Comparison of ENCODE assay signal across 8 mouse cellular contexts in the genomic region with DNA sequence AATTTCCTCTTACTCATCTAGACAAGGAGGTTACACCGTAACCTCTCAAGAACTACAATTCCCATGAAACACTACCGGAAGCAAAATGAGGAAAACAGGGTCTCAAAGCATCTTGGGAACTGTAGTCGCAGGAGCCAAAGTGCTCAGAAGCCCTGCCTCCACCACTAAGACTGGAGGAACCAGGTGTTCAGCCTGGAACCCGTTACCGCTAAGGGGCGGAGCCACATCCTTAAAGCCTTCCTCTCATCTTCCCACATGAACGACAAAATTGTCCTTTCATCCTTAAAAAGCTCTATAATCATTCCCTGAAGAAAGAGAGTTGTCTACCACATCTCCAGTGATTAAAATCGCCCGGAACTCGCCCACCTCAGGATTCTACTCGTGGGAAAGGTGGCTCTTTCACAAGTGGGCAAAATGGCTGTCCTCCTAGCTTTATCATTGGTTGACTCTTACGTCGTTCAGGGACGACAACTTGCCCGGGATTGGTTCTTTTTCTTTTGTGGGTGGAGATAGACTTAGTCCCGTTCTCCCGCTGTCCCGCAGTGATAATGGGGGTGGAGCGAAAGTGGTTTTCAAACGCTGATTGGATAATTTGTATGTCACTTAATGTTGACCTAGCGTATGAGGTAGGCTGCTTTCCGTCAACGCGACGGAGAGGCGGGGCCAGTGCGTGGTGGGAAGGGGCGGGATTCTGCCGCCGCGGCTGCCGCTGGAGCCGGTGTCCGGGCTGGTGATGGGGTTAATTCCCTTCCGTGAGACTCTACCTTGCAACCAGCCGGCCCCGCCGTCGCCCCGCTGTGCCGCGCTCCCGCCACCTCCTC. TPM values are rescaled to one million over a fixed set of nuclear protein-coding genes. Genes with fewer than 3 reads are reported as not detected.
DNase-seq lines count a peak whose midpoint lies in the region; ATAC-seq and TF ChIP-seq lines count a peak whose summit lies in the region.

A gene (minus strand): TSS at position 407 of the 821 bp plus-strand sequence.
A gene (plus strand): TSS at position 661 of the 821 bp plus-strand sequence.

- TF ChIP-seq POLR2A in olfactory bulb, adult 2 months (IDR thresholded peaks at IDR 0.05; ENCODE audit: insufficient read depth, low read depth, low read length): peak; percentile 47; the same call in 1 of the 2 replicates
- peak; percentile 57 for TF ChIP-seq POLR2A in thymus, adult 2 months (IDR thresholded peaks at IDR 0.05; ENCODE audit: control insufficient read depth, extremely low read depth, insufficient read depth, low read length, poor library complexity)

- TF ChIP-seq CTCF in G1E (IDR thresholded peaks at IDR 0.05; ENCODE audit: low read depth, low read length): no peak
- no peak for TF ChIP-seq CTCF in layer of hippocampus, adult 2 months (conservative IDR thresholded peaks at IDR 0.05)
- TF ChIP-seq CTCF in lung, embryonic 14.5 days (IDR thresholded peaks at IDR 0.05; ENCODE audit: low read depth): no peak
- TF ChIP-seq CTCF in olfactory bulb, adult 2 months (IDR thresholded peaks at IDR 0.05; ENCODE audit: insufficient read depth, low read depth, low read length): no peak
- TF ChIP-seq CTCF in thymus, adult 2 months (IDR thresholded peaks at IDR 0.05; ENCODE audit: borderline replicate concordance, control insufficient read depth, extremely low read depth, insufficient read depth, low read length, poor library complexity): peak; percentile 42; the same call in 1 of the 2 replicates

- H3K27me3 ChIP-seq in G1E (ENCODE audit: insufficient read depth, low read length): no peaks in the 10 kb centered on the region
- no peaks in the 10 kb centered on the region for H3K27me3 ChIP-seq in forebrain, embryonic 16.5 days (replicated peaks; ENCODE audit: control insufficient read depth, insufficient read depth, low read length)
- H3K27me3 ChIP-seq in lung, embryonic 14.5 days (ENCODE audit: insufficient read depth, low read length): no peaks in the 10 kb centered on the region
- no peaks in the 10 kb centered on the region for H3K27me3 ChIP-seq in thymus, adult 2 months (ENCODE audit: control insufficient read depth, insufficient read depth, low read length)

- peaks cover 17% of the 10 kb centered on the region for H3K36me3 ChIP-seq in G1E (replicated peaks)
- no peaks in the 10 kb centered on the region for H3K36me3 ChIP-seq in forebrain, embryonic 16.5 days (ENCODE audit: control insufficient read depth, insufficient read depth)
- no peaks in the 10 kb centered on the region for H3K36me3 ChIP-seq in lung, embryonic 14.5 days (ENCODE audit: insufficient read depth)
- H3K36me3 ChIP-seq in thymus, adult 2 months (ENCODE audit: control insufficient read depth, insufficient read depth, low read length): no peaks in the 10 kb centered on the region

- H3K9me3 ChIP-seq in G1E (replicated peaks): no peaks in the 10 kb centered on the region
- no peaks in the 10 kb centered on the region for H3K9me3 ChIP-seq in forebrain, embryonic 16.5 days (ENCODE audit: control insufficient read depth, low read length)
- no peaks in the 10 kb centered on the region for H3K9me3 ChIP-seq in lung, embryonic 14.5 days (ENCODE audit: low read depth, low read length)

- H3K4me3 ChIP-seq in G1E (ENCODE audit: low read depth, low read length): peak within 1 kb of the TSS; percentile 86
- H3K4me3 ChIP-seq in forebrain, embryonic 16.5 days (replicated peaks; ENCODE audit: low read length): peak within 1 kb of the TSS; percentile 94
- peak within 1 kb of the TSS; percentile 86 for H3K4me3 ChIP-seq in layer of hippocampus, adult 2 months
- peak within 1 kb of the TSS; percentile 88 for H3K4me3 ChIP-seq in lung, embryonic 14.5 days (ENCODE audit: low read depth, low read length)
- peak within 1 kb of the TSS; percentile 66 for H3K4me3 ChIP-seq in olfactory bulb, adult 2 months (ENCODE audit: insufficient read depth, low read depth, low read length)
- H3K4me3 ChIP-seq in thymus, adult 2 months (ENCODE audit: control insufficient read depth, insufficient read depth, low read length): peak within 1 kb of the TSS; percentile 84

- peak within 1 kb of the TSS; percentile 79 for H3K4me2 ChIP-seq in forebrain, embryonic 16.5 days (ENCODE audit: low read length)
- H3K4me2 ChIP-seq in lung, embryonic 14.5 days: peak within 1 kb of the TSS; percentile 73

- intact Hi-C loops in heart, postnatal 36 days (cut with DNase I): loop anchor here (5.0 kb wide), 1 partner anchor 139 kb away; a partner anchor contains a TSS

- WGBS in forebrain, embryonic 16.5 days: under 1% methylated on average over 43 of the region's 43 CpGs
- under 1% methylated on average over 43 of the region's 43 CpGs for WGBS in lung, embryonic 14.5 days
- WGBS in olfactory bulb, adult 2 months: under 1% methylated on average over 43 of the region's 43 CpGs
- WGBS in thymus, adult 2 months: under 1% methylated on average over 43 of the region's 43 CpGs

- peak within 1 kb of the TSS; percentile 94 for H3K9ac ChIP-seq in forebrain, embryonic 16.5 days (replicated peaks; ENCODE audit: low read depth, low read length)
- H3K9ac ChIP-seq in lung, embryonic 14.5 days: peak within 1 kb of the TSS; percentile 82

- peak; percentile 89 for ATAC-seq in G1E (ENCODE audit: extremely low read depth, insufficient number of reproducible peaks, low FRiP score, poor library complexity, severe bottlenecking)
- peak; percentile 95 for ATAC-seq in forebrain, embryonic 16.5 days
- peak; percentile 94 for ATAC-seq in lung, embryonic 14.5 days (ENCODE audit: insufficient read depth)

- H3K4me1 ChIP-seq in G1E (ENCODE audit: insufficient read depth, low read depth, low read length): peaks cover 46% of the 10 kb centered on the region
- peaks cover 12% of the 10 kb centered on the region for H3K4me1 ChIP-seq in forebrain, embryonic 16.5 days (replicated peaks; ENCODE audit: control insufficient read depth, insufficient read depth, low read length)
- no peaks in the 10 kb centered on the region for H3K4me1 ChIP-seq in lung, embryonic 14.5 days (ENCODE audit: insufficient read depth)
- H3K4me1 ChIP-seq in olfactory bulb, adult 2 months (ENCODE audit: control insufficient read depth, insufficient read depth, low read length): no peaks in the 10 kb centered on the region
- peaks cover 2% of the 10 kb centered on the region for H3K4me1 ChIP-seq in thymus, adult 2 months (replicated peaks; ENCODE audit: control insufficient read depth, insufficient read depth, low read length)

- peak within 1 kb of the TSS; percentile 96 for H3K27ac ChIP-seq in forebrain, embryonic 16.5 days (ENCODE audit: low read length)
- peak within 1 kb of the TSS; percentile 94 for H3K27ac ChIP-seq in layer of hippocampus, adult 2 months
- peak within 1 kb of the TSS; percentile 92 for H3K27ac ChIP-seq in lung, embryonic 14.5 days (ENCODE audit: low read depth)
- peak within 1 kb of the TSS; percentile 96 for H3K27ac ChIP-seq in olfactory bulb, adult 2 months (ENCODE audit: insufficient read depth, low read depth, low read length)
- peak within 1 kb of the TSS; percentile 79 for H3K27ac ChIP-seq in thymus, adult 2 months (ENCODE audit: control insufficient read depth, insufficient read depth, low read length)

- DNase-seq in G1E (ENCODE audit: low spot score): peak; percentile 98
- peak; percentile 94 to 98 for DNase-seq in cerebellum, adult 18-20 months
- DNase-seq in heart, postnatal 36 days: peak; percentile 91 to 94
- peak; percentile 96 to 99 for DNase-seq in layer of hippocampus, adult 2 months (ENCODE audit: low spot score in 2 of 2)
- peak; percentile 100 for DNase-seq in lung, embryonic 14.5 days
- DNase-seq in thymus, adult 2 months: peak; percentile 97

RNA-seq across cellular contexts. Expression of the first gene that starts in this region (rescaled TPM):
- total RNA-seq in G1E (2014; fragmentation: Nextera tagmentation) (29.3 and 31.7 TPM in 2 replicates), G1E (2017) (28.1 and 31.2 TPM in 2 replicates)
- polyA plus RNA-seq in G1E (2012): 0.75 and 1.9 TPM in 2 replicates
- 4.7 and 6.4 TPM in 2 replicates for polyA plus RNA-seq in forebrain, embryonic 16.5 days (2015; fragmentation: Nextera tagmentation; extraction: Ambion mirVana)
- total RNA-seq in heart, postnatal 36 days (2021): 1 to 10 TPM; 4.7 to 5.1 TPM
- total RNA-seq in layer of hippocampus, adult 2 months (2021): 1 to 10 TPM; 6.6 to 7.2 TPM
- polyA plus RNA-seq in lung, embryonic 14.5 days (2014; fragmentation: Nextera tagmentation; extraction: Ambion mirVana): 12.4 and 12.9 TPM in 2 replicates
- polyA plus RNA-seq in olfactory bulb, adult 2 months (2012; ENCODE audit: insufficient read depth, insufficient read length, low replicate concordance, missing spikeins): not detected in 2 replicates
- 3.8 and 5.1 TPM in 2 replicates for polyA plus RNA-seq in thymus, adult 2 months (2012; rRNA removed)

RNA-seq across cellular contexts. Expression of the second gene that starts in this region (rescaled TPM):
- total RNA-seq in G1E (2014; fragmentation: Nextera tagmentation) (549 and 587 TPM in 2 replicates), G1E (2017) (88.5 and 129 TPM in 2 replicates)
- 192 and 208 TPM in 2 replicates for polyA plus RNA-seq in G1E (2012)
- polyA plus RNA-seq in forebrain, embryonic 16.5 days (2015; fragmentation: Nextera tagmentation; extraction: Ambion mirVana): 95.8 and 109 TPM in 2 replicates
- 10 to 100 TPM; 54.3 to 60.6 TPM for total RNA-seq in heart, postnatal 36 days (2021)
- total RNA-seq in layer of hippocampus, adult 2 months (2021): 100 to 1,000 TPM; 239 to 263 TPM
- polyA plus RNA-seq in lung, embryonic 14.5 days (2014; fragmentation: Nextera tagmentation; extraction: Ambion mirVana): 69.7 and 74.4 TPM in 2 replicates
- 228 and 834 TPM in 2 replicates for polyA plus RNA-seq in olfactory bulb, adult 2 months (2012; ENCODE audit: insufficient read depth, insufficient read length, low replicate concordance, missing spikeins)
- polyA plus RNA-seq in thymus, adult 2 months (2012; rRNA removed): 129 and 147 TPM in 2 replicates

Comparison
In these comparisons a context has a peak if more than half of its experiments do, and no peak if none do; other contexts are left out.
1. Peak in every context shown above with its lines: DNase-seq, ATAC-seq, H3K4me3 ChIP-seq and H3K27ac ChIP-seq.